Mouse (Mus musculus): Measurements from ENCODE around the gene Stab1.
A peak's percentile ranks its signal among the peaks of the same experiment; 100 is the strongest.

Stab1 gene

DNA sequence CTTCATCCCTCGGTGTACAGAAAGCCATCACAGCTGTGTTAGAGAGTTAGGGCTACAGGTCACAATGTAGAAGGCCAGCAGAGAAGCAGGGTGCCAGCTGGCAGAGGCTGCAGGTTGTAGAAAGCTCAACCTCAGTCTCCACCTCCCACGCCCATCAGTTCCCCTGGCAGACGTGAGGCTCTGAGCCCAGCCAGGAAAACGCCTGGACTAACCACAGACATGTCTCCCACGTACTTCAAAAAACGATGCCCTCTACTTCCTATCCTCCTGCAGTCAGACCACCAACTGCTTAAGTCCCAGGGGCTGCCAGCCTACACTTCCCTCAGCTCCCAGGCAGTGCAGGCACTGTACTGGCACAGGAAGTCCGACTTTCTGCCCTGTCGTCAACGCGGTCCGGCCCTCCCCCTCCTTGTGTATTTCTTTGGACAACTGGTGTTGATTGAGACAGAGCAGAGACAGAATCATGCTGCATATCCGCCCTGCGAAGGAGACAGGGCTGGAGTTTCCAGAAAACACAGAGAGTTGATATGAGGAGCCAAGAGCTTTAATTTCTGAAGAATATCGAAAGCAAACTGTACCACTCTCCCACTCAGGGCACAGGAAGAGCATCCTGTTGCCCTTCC lies 26.6 kb upstream of the Stab1 start:
- peak; percentile 46 for DNase-seq (ENCODE audit: low spot score)

DNA sequence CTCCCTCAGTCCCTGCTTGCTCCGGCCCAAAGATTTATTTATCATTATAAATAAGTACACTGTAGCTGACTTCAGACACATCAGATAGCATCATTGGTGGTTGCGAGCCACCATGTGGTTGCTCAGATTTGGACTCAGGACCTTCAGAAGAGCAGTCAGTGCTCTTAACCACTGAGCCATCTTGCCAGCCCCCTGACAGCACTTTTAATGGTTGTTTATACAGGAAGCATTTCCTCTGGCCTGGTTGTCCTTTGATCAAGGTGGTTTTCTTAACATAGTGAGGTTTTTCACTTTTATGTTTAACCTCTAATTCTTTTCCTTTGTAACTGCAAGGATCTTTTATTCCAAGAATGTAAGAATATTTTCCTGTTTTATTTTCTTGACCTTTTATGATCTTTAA lies 26.0 kb upstream of the Stab1 start:
- no peak for DNase-seq (ENCODE audit: low spot score)

DNA sequence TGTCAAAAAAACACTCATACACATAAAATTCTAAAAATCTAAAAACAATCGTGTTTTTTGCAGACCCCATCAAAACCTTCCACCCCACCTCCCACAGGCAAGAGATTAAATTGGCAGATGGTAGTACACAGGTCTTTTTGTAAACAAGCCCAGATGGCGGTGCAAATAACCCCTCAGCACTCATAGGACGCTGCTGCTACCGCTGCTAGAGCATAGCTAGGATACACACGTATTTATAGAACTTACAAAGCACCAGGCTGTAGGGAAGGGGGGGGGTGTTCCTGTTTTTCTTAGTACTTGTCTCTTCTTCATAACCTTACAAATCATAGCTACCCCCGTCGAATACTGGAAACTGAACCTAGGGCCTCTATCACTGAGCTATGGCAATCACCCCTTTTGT lies 25.4 kb upstream of the Stab1 start:
- no peak for DNase-seq (ENCODE audit: low spot score)

DNA sequence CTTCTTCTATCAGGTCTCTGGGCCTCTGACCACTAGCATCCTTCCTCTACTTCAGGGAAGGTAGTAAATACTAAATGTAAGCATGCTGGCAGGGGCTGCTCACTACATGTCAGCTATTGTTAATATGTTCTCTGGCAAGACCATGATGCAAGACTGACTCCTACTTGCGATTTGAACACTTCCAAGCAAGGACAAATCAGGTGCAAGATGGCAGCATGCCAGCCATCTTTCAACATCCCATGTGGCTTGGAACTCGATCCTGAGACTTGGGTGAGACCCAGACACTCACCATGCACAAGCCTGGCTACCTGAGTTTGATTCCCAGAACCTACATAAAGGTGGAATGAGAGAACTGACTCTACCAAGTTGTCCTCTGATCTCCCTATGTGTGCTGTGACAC lies 23.5 kb upstream of the Stab1 start:
- DNase-seq (ENCODE audit: low spot score): no peak

DNA sequence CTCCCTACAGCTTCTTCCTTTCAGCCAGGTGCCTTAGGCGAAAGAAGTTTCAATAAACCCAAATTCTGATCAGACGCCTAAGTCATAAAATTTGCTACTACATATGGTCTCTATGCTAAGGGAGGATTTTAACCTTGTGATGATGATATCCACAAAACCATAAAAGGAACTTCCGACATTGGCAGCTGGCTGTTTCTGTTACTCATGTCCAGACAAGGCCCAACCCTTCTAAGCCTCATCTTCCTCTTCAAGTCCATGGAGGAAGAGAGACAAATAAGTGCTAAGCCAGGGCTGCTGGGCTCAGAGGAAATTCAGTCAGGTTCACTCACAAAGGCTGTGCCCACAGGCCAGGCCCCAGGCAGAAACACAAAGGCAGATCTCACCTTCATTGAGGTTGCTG lies 20.9 kb upstream of the Stab1 start:
- no peak for DNase-seq (ENCODE audit: low spot score)

DNA sequence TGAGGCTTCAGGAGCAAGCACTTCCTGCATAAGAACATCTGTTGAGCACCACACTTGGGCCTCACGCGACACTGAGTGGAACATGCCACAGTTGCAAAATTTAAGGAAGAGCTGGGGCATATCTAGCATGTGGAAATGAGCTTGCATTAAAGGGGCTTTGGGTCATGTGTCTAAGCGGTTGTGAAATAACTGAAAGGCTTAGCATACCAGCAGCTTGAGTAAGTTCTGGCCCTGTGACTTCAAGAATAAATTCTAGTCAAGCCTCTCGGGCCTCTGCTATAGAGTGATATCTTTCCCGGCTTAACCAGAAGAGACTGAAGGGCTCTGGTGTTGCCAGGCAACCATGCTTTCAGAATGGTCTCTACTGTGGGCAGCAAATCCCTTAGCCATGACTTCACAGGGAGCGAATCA lies 20.3 kb upstream of the Stab1 start:
- DNase-seq (ENCODE audit: low spot score): no peak

DNA sequence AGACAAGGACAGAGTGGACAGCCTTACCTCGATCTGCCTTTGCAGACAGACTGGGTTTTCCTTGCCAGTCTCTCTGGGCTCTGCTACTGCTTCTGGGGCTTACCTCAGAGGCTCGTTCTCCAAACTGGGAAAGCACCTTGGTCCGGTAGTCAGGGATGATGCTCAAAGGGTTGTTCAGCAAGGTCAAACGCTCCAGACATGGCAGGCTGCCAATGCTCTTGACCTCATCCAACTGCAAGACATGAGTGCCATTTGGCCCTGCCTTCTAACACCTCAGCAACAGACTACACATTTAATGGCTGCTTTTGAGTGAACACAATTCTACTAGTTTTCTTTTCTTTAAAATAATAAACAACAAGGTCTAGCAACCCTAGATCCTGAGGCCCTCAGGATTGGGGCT lies 18.2 kb upstream of the Stab1 start:
- no peak for DNase-seq (ENCODE audit: low spot score)

DNA sequence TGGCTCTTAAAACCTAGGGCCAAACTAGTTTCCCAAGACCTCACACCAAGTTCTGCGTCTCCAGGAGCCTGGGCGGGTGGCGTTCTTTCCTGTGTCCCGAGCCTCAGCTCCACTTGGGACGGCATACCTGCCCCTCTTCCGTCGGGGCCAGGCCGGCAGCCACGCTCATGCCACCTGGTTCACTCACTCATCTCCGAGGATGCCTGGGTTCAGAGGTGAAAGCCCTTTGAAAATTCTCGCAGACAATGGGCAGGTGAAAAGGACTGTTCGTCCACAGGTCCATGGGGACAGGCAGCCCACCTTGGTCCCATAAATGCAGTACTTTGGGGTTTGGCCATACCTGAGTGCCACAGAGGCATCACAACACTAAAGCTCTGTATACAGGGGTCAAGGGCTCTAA lies 15.8 kb upstream of the Stab1 start:
- no peak for DNase-seq (ENCODE audit: low spot score)

DNA sequence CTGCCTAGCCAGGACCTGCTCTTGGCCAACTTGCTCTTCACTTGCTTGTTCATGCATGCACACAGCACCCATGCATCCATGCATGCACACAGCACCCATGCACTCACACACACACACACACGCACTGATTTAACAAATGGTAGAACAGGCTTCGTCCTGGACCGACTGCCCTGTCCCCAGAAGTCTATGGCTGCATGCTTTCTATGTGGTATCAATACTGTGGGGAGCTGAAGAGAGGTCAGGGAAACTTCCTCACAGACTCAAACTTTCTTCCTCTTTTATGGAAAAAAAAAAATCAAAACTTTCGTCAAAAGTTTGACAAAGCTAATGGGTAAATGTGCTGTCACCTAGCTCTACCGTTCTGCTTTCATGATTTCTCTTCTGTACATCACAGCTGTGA lies 15.1 kb upstream of the Stab1 start:
- DNase-seq (ENCODE audit: low spot score): no peak

DNA sequence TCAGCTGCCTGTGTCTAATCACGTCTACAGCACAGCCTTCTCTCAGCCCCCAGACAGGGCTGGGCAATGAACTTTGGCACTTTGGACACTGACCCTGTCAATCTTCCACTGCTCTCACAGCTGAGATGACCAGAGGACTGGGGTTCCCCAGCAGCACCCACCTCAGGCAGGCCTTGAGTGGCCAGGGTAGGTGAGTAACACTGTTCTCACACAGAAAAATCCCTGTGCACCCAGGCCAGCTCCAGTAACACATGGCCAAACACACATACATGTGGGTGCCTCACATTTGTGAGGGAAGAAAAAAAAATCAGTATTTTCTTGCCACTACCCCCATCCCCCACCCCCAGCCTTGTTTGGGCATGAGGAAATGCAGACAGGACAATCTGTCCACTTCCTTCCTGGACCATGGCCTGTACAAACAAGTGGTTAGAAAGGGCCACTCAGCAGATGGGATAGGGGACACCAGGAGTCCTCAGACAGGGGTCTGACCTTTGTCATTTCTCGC lies 14.4 kb upstream of the Stab1 start:
- DNase-seq (ENCODE audit: low spot score): no peak

DNA sequence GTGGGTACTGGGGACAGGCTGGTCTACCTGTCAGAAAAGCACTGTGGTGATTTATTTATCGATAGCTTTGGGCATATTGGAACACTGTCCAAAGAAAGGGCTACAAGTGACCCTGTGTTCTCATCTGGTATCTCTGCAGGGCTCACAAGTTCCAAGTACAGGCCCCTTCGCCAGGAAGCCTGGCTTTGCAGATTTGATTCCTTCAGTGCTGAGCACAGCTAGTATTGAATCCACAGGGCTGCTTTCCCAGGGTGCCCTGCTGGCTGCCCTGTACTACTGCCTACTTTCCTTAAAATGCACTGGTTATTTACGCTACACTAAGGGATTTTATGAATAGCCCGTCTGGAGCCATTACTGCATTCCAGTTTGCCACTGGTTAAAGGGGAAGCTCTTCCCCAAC lies 13.1 kb upstream of the Stab1 start:
- DNase-seq (ENCODE audit: low spot score): no peak

DNA sequence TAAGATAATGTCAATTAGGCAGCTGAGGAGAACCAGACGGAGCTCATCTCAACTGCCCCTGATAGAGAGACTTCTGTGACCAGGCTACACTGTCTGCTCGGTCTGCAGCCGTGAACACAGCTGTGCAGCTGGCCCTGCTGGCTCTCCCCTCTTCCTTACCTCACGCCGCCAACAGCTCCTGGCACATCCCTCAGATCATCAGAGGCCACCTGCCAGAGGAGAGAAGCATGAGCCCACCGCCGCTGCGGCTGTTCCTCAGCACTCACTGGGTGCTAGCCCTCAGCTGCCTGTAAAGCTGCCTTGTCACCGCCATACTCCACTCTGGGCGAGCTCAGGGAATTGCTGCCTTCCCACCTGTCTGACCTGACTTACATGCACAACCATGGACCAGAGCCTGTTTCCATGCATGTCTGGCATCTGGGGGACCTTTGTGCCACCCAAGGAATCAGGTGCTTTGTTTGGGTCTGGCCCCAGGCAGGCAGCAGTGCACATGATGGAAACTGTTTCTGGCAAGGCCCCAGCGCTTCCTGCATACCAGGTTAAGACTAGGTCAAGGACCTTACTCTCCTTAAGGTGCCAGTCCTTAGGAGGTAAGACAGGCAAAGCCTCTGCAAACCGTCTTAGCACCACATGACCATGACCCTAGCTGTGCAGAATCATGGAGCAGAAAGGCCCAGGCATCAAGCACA lies 11.4 kb upstream of the Stab1 start:
- no peak for DNase-seq (ENCODE audit: low spot score)

DNA sequence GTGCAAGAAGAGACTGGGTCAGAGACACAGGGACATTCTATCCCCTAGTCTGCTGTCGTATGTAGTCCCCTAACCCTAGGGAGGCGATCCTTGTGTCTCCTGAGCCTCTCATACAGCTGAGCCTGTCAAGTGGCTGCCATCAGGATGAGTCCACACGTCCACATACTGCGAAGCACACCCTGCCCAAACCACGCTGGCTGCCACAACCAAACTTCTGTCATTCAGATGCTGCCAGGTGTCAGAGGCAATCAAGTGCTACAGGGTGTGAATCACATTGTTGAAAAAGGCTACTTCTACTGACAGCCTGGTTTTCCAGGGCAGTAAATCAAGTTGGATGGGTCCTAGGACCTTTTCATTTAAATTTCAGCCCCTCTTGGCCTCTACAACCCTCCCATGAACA lies 9.3 kb upstream of the Stab1 start:
- no peak for DNase-seq (ENCODE audit: low spot score)

DNA sequence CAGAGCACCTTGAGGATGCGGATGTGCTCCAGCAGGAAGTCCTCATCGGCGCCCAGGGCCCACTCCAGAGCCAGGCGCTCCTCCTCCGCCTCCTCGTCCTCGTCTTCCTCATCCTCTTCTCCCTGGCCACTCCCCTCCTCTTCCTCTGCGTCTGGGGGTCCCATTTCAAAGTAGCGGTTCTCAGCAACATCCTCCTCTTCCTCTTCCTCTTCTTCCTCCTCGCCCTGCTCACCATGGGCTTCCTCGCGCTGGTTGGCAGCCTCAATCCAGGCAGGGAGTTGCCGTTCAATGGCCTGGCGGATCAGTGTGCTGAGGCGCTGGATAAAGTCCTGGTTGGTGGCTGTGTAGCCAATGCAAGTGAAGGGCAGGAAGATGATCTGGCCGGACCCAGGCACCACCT lies 8.8 kb upstream of the Stab1 start:
- DNase-seq (ENCODE audit: low spot score): no peak

DNA sequence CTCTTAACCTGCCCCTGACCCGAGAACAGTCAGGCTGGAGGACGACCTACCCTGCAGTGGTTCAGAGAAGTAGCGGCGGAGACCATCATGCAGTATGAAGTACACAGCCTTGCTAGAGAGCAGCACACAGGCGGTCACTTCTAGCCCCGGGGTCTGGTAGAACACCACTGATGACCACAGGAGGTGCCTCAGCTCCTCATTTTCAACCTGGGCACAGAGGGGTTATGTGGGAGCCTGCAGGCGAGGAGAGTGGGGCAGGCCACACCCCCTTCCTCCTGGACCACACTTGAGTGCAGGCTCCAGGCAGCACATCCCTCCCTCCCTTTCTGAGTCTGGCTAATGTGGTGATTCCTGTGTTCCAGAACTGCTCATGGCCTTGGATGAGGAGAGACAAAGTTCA lies 5.1 kb upstream of the Stab1 start:
- DNase-seq (ENCODE audit: low spot score): no peak

DNA sequence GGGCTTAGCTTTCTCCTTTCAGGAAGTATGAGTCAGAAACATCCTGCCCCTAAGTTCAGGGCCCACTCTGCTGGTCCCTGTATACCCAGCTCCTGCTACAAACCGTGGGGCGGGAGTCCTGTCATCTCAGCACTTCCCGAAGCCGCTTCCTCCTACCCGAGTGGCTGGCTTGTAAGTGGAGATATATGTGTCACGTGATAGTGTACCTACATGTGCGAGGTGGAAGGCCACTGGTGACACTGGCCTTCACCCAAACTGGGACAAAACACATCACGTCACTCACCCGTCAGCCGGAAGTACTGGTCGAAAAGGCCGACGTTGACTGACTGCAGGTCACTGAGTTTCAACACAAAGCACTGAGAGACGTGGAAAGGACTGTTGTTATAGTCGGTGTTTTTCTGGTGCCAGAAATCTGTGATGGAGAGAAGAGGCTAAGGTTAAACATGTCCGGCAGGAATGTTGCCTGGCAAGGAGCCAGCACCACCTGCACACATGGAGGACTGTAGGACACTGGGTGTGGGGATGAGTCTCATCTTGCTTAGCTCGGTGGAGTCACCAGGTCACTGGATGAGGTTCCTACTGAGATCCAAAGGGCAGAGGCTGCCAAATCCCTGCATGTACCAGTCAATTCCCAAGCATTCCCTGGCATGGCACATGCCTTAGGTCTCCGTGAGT lies 4.5 kb upstream of the Stab1 start:
- DNase-seq (ENCODE audit: low spot score): no peak

DNA sequence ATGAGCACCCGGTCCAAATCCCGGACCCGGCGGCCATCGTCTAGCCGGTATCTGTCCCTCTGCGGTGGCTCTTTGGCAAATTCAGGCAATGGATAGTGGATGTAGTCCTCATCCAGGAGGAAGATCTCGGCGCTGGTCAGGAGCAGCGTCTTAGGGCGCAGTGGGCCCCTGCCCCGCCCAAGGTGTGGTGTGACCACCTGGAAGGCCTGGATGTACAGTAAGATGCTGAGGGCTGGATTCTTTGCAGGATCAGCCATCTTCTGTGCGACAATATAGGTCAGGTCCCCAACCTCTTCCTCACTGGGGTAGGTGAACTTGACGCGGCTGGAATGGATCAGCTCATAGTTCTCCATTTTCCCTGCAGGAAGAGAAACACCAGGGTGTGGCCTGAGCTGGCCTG lies 3.4 kb upstream of the Stab1 start:
- no peak for DNase-seq (ENCODE audit: low spot score)

DNA sequence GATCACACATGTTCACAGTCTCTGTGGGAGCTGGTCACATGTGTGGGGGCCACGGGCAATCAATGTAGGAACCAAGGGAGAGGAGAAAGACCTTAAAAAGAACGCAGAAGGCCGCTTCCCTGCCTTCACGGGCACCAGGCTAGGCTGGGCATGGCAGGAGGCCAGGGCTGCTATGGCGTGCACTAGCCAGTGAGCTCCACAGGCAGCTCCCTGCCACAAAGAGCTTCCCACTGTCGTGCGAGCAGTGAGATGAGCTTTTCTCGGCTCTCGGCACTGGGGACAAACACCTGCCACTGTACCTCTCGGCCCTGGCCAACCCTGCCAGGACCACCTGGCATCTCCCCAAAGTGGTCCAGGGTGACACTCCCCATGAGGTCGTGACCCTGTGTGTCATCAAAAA lies 2.9 kb upstream of the Stab1 start:
- no peak for DNase-seq (ENCODE audit: low spot score)

DNA sequence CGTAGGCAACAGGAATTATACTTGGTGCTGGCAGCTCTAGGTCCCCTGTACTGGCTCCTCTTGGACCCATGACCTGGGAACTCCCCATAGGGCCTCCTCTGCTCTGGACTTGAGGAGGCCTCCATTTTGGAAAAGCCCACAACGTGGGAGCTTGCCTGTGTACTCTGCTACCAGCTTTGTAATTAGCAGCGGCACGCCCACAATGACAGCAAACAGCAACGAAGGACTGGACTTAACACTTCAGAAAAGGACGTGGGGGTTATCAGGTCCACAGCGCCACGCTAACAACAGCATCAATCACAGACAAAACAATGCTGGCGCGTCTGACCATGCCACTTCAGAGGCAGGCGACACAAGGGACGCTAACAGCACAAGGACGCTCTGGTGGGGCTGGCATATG lies 2.5 kb upstream of the Stab1 start:
- DNase-seq (ENCODE audit: low spot score): no peak

DNA sequence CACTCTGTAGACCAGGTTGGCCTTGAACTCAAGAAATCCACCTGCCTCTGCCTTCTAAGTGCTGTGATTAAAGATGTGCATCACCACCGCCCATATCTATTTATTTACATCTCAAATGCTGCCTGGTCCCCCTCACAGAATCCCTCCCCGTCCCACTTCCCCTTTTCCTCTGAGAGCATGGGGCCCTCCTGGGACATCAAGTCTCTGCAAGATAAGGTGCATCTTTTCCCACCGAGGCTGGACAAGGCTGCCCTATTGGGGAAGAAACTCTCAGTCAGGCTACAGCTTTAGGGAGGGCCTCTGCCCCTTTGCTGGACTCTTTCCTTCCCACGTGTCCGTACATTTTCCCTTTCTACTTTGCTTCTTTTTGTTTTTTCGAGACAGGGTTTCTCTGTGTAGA lies 1.1 kb upstream of the Stab1 start:
- no peak for DNase-seq (ENCODE audit: low spot score)

DNA sequence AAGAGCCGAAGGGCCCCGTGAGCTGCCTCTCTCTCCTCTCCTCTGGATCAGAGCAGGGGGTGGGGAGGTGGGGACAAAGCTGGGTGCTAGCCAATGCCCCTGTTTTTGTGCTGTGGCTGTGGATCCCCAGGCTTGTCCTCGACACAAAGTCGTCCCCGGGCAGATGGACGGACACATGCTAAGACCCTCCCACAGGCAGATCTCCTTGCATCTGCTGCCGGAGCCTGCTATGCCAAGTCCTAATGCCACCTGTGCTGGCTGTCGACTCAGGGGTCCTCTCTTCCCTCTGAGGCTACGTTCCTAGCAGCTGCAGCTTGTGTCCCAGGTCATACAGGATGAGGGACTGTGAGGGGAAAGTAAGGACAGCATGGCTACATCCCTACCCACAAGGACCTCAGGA lies 1.6 kb downstream of the Stab1 start:
- no peak for DNase-seq (ENCODE audit: low spot score)

DNA sequence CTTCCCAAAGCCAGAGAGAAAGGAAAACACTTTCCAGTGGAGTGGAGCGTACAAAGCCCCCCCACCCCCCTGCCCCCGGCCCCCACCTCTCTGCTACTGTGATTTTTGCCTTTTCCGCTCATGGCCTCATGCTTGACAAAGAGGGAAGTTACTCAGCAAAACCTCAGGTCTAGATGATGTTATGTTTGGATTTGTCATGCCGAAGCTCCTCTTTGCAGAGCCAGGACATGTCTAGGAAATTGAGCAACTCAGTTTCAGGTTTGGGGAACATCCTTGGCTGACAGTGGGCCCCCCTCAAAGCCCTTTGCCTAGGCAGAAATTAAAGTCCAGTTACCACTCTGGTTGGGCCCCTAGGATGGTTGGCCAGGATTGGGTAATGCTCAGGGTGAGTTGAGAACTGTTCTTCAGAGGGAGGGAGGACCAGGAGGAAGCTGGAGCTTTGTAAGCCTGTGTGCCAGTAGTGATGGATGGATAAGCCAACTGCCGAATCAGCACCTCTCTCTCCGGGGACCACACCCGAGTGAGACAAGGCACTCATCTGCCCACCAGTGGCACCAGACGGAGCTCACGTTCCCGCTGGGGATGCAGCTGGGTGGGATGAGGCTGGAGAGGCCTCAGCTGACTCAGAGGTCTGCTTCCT lies 2.3 kb downstream of the Stab1 start:
- no peak for DNase-seq (ENCODE audit: low spot score)

DNA sequence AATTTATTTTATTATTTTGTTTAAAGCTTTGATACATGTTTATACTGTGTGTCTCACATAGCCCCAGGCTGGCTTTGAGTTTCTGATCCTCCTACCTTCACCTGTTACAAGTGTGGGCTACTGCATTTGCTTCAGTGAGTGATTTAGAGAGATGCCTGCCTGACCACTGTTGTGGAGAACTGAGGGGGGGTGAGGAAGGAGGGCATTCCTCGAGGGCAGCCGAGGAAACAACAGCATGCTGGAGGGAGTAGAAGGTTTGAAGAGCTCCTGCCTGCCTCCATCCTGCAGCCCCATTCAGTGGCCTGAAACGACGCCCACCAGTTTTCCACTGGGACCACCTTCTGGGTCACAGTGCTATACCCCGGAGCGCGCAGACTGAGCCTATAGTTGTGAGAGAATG lies 3.0 kb downstream of the Stab1 start:
- DNase-seq (ENCODE audit: low spot score): no peak

Measured in urinary bladder, postnatal 25 days (tissue).